9 mouse cellular contexts compared by ENCODE assay signal in the genomic region with DNA sequence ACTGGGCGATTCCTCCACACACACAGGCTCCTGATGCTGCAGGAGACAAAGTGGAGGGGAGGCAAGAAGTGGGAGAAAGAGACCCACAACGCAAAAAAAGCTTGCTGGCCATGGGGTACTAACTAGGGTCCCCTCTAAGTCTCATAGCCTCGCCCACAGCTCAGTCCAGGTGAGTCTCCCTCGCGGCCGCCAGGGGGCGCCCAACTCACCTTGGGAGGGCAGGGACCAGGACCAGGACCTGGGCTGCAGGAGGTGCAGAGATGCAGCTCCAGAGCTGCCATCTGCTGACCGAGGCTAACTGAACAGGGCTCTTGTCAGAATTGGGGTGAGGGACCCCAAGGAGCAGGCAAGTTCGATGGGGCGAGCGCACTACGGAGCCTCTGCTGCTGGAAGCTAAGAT. TPM values are rescaled to one million over a fixed set of nuclear protein-coding genes. Genes with fewer than 3 reads are reported as not detected.
DNase-seq lines count a peak whose midpoint lies in the region; ATAC-seq and TF ChIP-seq lines count a peak whose summit lies in the region.
"Had no signal": no experiment of that assay in that cellular context is flagged by ENCODE, and none has a peak within 500 bp of the region (broad histone marks: within the 10 kb centered on the region; RNA-seq: fewer than 3 reads in every experiment).

No protein-coding gene starts in this region.

- peak; percentile 72 for ATAC-seq in forebrain, embryonic 14.5 days
- peak; percentile 56; the same call in 1 of the 2 replicates for ATAC-seq in intestine, postnatal 0 days
- peak; percentile 53 for ATAC-seq in liver, embryonic 13.5 days (ENCODE audit: low read depth)
- ATAC-seq in neural tube, embryonic 14.5 days (ENCODE audit: low read depth) = no peak; the same call in 1 of the 2 replicates

- no peak overlapping the region for H3K27ac ChIP-seq in forebrain, embryonic 14.5 days (ENCODE audit: low read depth, low read length)
- H3K27ac ChIP-seq in intestine, postnatal 0 days (ENCODE audit: low read depth, low read length) = no peak overlapping the region
- no peak overlapping the region for H3K27ac ChIP-seq in liver, embryonic 13.5 days
- no peak overlapping the region for H3K27ac ChIP-seq in neural tube, embryonic 14.5 days (ENCODE audit: low read depth, low read length)

- no peak overlapping the region for H3K4me2 ChIP-seq in forebrain, embryonic 14.5 days (ENCODE audit: low read length)
- H3K4me2 ChIP-seq in intestine, postnatal 0 days (replicated peaks; ENCODE audit: low read depth) = no peak overlapping the region
- no peak overlapping the region for H3K4me2 ChIP-seq in liver, embryonic 13.5 days
- H3K4me2 ChIP-seq in neural tube, embryonic 14.5 days (ENCODE audit: low read depth, low read length) = no peak overlapping the region

- H3K4me1 ChIP-seq in forebrain, embryonic 14.5 days (ENCODE audit: control insufficient read depth, insufficient read depth, low read length) = no peaks in the 10 kb centered on the region
- H3K4me1 ChIP-seq in intestine, postnatal 0 days (replicated peaks; ENCODE audit: control insufficient read depth, insufficient read depth, low read length) = no peaks in the 10 kb centered on the region
- H3K4me1 ChIP-seq in liver, embryonic 13.5 days (replicated peaks) = no peaks in the 10 kb centered on the region
- H3K4me1 ChIP-seq in neural tube, embryonic 14.5 days (ENCODE audit: control insufficient read depth, insufficient read depth, low read length) = no peaks in the 10 kb centered on the region

- H3K9ac ChIP-seq in forebrain, embryonic 14.5 days (ENCODE audit: low read length) = no peak overlapping the region
- H3K9ac ChIP-seq in intestine, postnatal 0 days (ENCODE audit: low read depth, low read length) = no peak overlapping the region
- no peak overlapping the region for H3K9ac ChIP-seq in liver, embryonic 13.5 days
- 0 out of 2 replicates have a peak overlapping the region, but pooled peaks have one; percentile 11 for H3K9ac ChIP-seq in neural tube, embryonic 14.5 days (replicated peaks; ENCODE audit: low read depth, low read length)

- peak; percentile 10 for DNase-seq in ovary, postnatal 10 days (ENCODE audit: low spot score)
- no peak for DNase-seq in ovary, adult 18-20 months (ENCODE audit: low spot score)
- peak; percentile 7 for DNase-seq in cerebellum, adult 11 months
- peak; percentile 50 for DNase-seq in forebrain, embryonic 14.5 days (ENCODE audit: low spot score)
- no peak for DNase-seq in liver, embryonic 13.5 days
- DNase-seq in thymus, postnatal 10 days (ENCODE audit: low spot score in 2 of 2) = peak; percentile 28 to 66

- H3K27me3 ChIP-seq in forebrain, embryonic 14.5 days (replicated peaks; ENCODE audit: control insufficient read depth, insufficient read depth, low read length) = no peaks in the 10 kb centered on the region
- H3K27me3 ChIP-seq in intestine, postnatal 0 days (replicated peaks; ENCODE audit: control insufficient read depth, insufficient read depth, low read length) = no peaks in the 10 kb centered on the region
- H3K27me3 ChIP-seq in liver, embryonic 13.5 days = no peaks in the 10 kb centered on the region
- H3K27me3 ChIP-seq in neural tube, embryonic 14.5 days (ENCODE audit: control insufficient read depth, insufficient read depth, low read length) = no peaks in the 10 kb centered on the region

- H3K4me3 ChIP-seq in forebrain, embryonic 14.5 days (ENCODE audit: low read depth, low read length) = no peak overlapping the region
- H3K4me3 ChIP-seq in intestine, postnatal 0 days (ENCODE audit: low read depth, low read length) = no peak overlapping the region
- no peak overlapping the region for H3K4me3 ChIP-seq in liver, embryonic 13.5 days (replicated peaks)
- H3K4me3 ChIP-seq in neural tube, embryonic 14.5 days (ENCODE audit: low read depth, low read length) = no peak overlapping the region

- no peaks in the 10 kb centered on the region for H3K36me3 ChIP-seq in forebrain, embryonic 14.5 days (ENCODE audit: control insufficient read depth, insufficient read depth, low read length)
- no peaks in the 10 kb centered on the region for H3K36me3 ChIP-seq in intestine, postnatal 0 days (ENCODE audit: control insufficient read depth, insufficient read depth)
- no peaks in the 10 kb centered on the region for H3K36me3 ChIP-seq in liver, embryonic 13.5 days
- H3K36me3 ChIP-seq in neural tube, embryonic 14.5 days (ENCODE audit: control insufficient read depth, insufficient read depth, low read length) = no peaks in the 10 kb centered on the region

- no peaks in the 10 kb centered on the region for H3K9me3 ChIP-seq in forebrain, embryonic 14.5 days (replicated peaks; ENCODE audit: control insufficient read depth, low read length)
- H3K9me3 ChIP-seq in intestine, postnatal 0 days (ENCODE audit: control insufficient read depth) = no peaks in the 10 kb centered on the region
- H3K9me3 ChIP-seq in liver, embryonic 13.5 days (replicated peaks) = no peaks in the 10 kb centered on the region
- H3K9me3 ChIP-seq in neural tube, embryonic 14.5 days (ENCODE audit: control insufficient read depth, low read length) = no peaks in the 10 kb centered on the region

- TF ChIP-seq CTCF in intestine, postnatal 0 days (IDR thresholded peaks at IDR 0.05; ENCODE audit: low read depth) = peak; percentile 94

- WGBS in forebrain, embryonic 14.5 days = 15% methylated on average over 12 of the region's 12 CpGs
- 15% methylated on average over 12 of the region's 12 CpGs for WGBS in intestine, postnatal 0 days
- 7% methylated on average over 12 of the region's 12 CpGs for WGBS in liver, embryonic 13.5 days (ENCODE audit: insufficient replicate concordance)
- 15% methylated on average over 12 of the region's 12 CpGs for WGBS in neural tube, embryonic 14.5 days

RNA-seq across cellular contexts. Expression of a gene that starts 24.4 kb away (rescaled TPM):
- polyA plus RNA-seq in forebrain, embryonic 14.5 days (2014; fragmentation: Nextera tagmentation; extraction: Ambion mirVana) = not detected in 2 replicates
- not detected in 2 replicates for polyA plus RNA-seq in intestine, postnatal 0 days (2015; fragmentation: Nextera tagmentation; extraction: Ambion mirVana)
- polyA plus RNA-seq in liver, embryonic 13.5 days (2015; fragmentation: Nextera tagmentation; extraction: Ambion mirVana) = not detected in 2 replicates
- polyA plus RNA-seq in neural tube, embryonic 14.5 days (2014; fragmentation: Nextera tagmentation; extraction: Ambion mirVana) = not detected in 2 replicates
- polyA plus RNA-seq: frontal cortex, adult 2 months had no signal

RNA-seq across cellular contexts. Expression of a gene that starts 35.0 kb away (rescaled TPM):
- 0.11 TPM in 1 of 2 replicates, not detected in the other for polyA plus RNA-seq in forebrain, embryonic 14.5 days (2014; fragmentation: Nextera tagmentation; extraction: Ambion mirVana)
- 0.25 and 0.59 TPM in 2 replicates for polyA plus RNA-seq in intestine, postnatal 0 days (2015; fragmentation: Nextera tagmentation; extraction: Ambion mirVana)
- 0.78 and 1.0 TPM in 2 replicates for polyA plus RNA-seq in liver, embryonic 13.5 days (2015; fragmentation: Nextera tagmentation; extraction: Ambion mirVana)
- polyA plus RNA-seq in neural tube, embryonic 14.5 days (2014; fragmentation: Nextera tagmentation; extraction: Ambion mirVana) = not detected in 2 replicates

RNA-seq across cellular contexts. Expression of a gene that starts 53.5 kb away (rescaled TPM):
- polyA plus RNA-seq in forebrain, embryonic 14.5 days (2014; fragmentation: Nextera tagmentation; extraction: Ambion mirVana) = 0.27 TPM in 1 of 2 replicates, not detected in the other
- polyA plus RNA-seq in intestine, postnatal 0 days (2015; fragmentation: Nextera tagmentation; extraction: Ambion mirVana) = not detected in 2 replicates
- polyA plus RNA-seq in liver, embryonic 13.5 days (2015; fragmentation: Nextera tagmentation; extraction: Ambion mirVana) = 30.0 and 31.1 TPM in 2 replicates
- not detected in 2 replicates for polyA plus RNA-seq in neural tube, embryonic 14.5 days (2014; fragmentation: Nextera tagmentation; extraction: Ambion mirVana)
- polyA plus RNA-seq: frontal cortex, adult 2 months had no signal

Comparison
In these comparisons a context has a peak if more than half of its experiments do, and no peak if none do; other contexts are left out.
1. DNase-seq: peak in ovary, postnatal 10 days (single experiment), cerebellum, adult 11 months (single experiment), forebrain, embryonic 14.5 days (single experiment) and thymus, postnatal 10 days (2 of 2); none in ovary, adult 18-20 months (single experiment) and liver, embryonic 13.5 days (single experiment).
2. RNA of a gene that starts 53.5 kb away (polyA plus RNA-seq): 30.0 to 31.1 TPM in liver, embryonic 13.5 days; 0.27 TPM in forebrain, embryonic 14.5 days, not detected in intestine, postnatal 0 days and not detected in neural tube, embryonic 14.5 days; every median in the first group is over 10 times any median in the second.